Mouse (Mus musculus): Measurements from ENCODE around the gene Arid2. TPM values are rescaled to one million over a fixed set of nuclear protein-coding genes. Genes with fewer than 3 reads are reported as not detected.

Gene Arid2
- total RNA-seq, 2 experiments from 2014 or later, result 13.1 to 13.2 TPM

GRCm38 (mm10) chr15:96332468-96333213 is 45.3 kb downstream of the Arid2 start:
- no peak for TF ChIP-seq CTCF (IDR thresholded peaks at IDR 0.05)
- H3K4me3 ChIP-seq, result no peak overlapping the region
- no peak for DNase-seq
- peak overlapping the region; percentile 8; the same call in 1 of the 2 replicates for H3K27ac ChIP-seq
- intact Hi-C loops (cut with DNase I), result no loop called here

GRCm38 (mm10) chr15:96333350-96333749 is 46.0 kb downstream of the Arid2 start:
- DNase-seq, result no peak
- TF ChIP-seq CTCF (IDR thresholded peaks at IDR 0.05), result no peak
- intact Hi-C loops (cut with DNase I), result no loop called here
- H3K4me3 ChIP-seq, result no peak overlapping the region
- H3K27ac ChIP-seq, result peak overlapping the region; percentile 8; the same call in 1 of the 2 replicates

GRCm38 (mm10) chr15:96340924-96341323 is 53.6 kb downstream of the Arid2 start:
- H3K27ac ChIP-seq, result no peak overlapping the region
- no peak for TF ChIP-seq CTCF (IDR thresholded peaks at IDR 0.05)
- H3K4me3 ChIP-seq, result no peak overlapping the region
- intact Hi-C loops (cut with DNase I), result no loop called here
- DNase-seq, result no peak

GRCm38 (mm10) chr15:96342097-96342496 is 54.8 kb downstream of the Arid2 start:
- no peak for DNase-seq
- Histone ChIP-seq H3K27ac (no peak overlapping the region), H3K4me3 (no peak overlapping the region)
- intact Hi-C loops (cut with DNase I), result no loop called here
- TF ChIP-seq CTCF (IDR thresholded peaks at IDR 0.05), result no peak

GRCm38 (mm10) chr15:96342871-96343270 is 55.6 kb downstream of the Arid2 start:
- intact Hi-C loops (cut with DNase I), result no loop called here
- no peak for TF ChIP-seq CTCF (IDR thresholded peaks at IDR 0.05)
- H3K27ac ChIP-seq, result no peak overlapping the region
- no peak overlapping the region for H3K4me3 ChIP-seq
- DNase-seq, result no peak

GRCm38 (mm10) chr15:96344591-96345285 is 57.4 kb downstream of the Arid2 start:
- H3K27ac ChIP-seq, result no peak overlapping the region
- intact Hi-C loops (cut with DNase I), result no loop called here
- no peak for DNase-seq
- H3K4me3 ChIP-seq, result no peak overlapping the region
- TF ChIP-seq CTCF (IDR thresholded peaks at IDR 0.05), result no peak

GRCm38 (mm10) chr15:96345312-96345849 is 58.1 kb downstream of the Arid2 start:
- no peak overlapping the region for H3K4me3 ChIP-seq
- DNase-seq, result no peak
- intact Hi-C loops (cut with DNase I), result no loop called here
- H3K27ac ChIP-seq, result no peak overlapping the region
- TF ChIP-seq CTCF (IDR thresholded peaks at IDR 0.05), result no peak

GRCm38 (mm10) chr15:96351432-96351831 is 64.1 kb downstream of the Arid2 start:
- intact Hi-C loops (cut with DNase I), result no loop called here
- no peak overlapping the region for H3K4me3 ChIP-seq
- no peak for TF ChIP-seq CTCF (IDR thresholded peaks at IDR 0.05)
- DNase-seq, result no peak
- H3K27ac ChIP-seq, result peak overlapping the region; percentile 53; the same call in 1 of the 2 replicates

GRCm38 (mm10) chr15:96358871-96359270 is 71.6 kb downstream of the Arid2 start:
- no peak overlapping the region for H3K27ac ChIP-seq
- DNase-seq, result no peak
- no peak for TF ChIP-seq CTCF (IDR thresholded peaks at IDR 0.05)
- H3K4me3 ChIP-seq, result no peak overlapping the region
- intact Hi-C loops (cut with DNase I), result no loop called here

GRCm38 (mm10) chr15:96360614-96361013 is 73.3 kb downstream of the Arid2 start:
- DNase-seq, result no peak
- intact Hi-C loops (cut with DNase I), result no loop called here
- no peak for TF ChIP-seq CTCF (IDR thresholded peaks at IDR 0.05)
- H3K27ac ChIP-seq, result no peak overlapping the region
- H3K4me3 ChIP-seq, result no peak overlapping the region

GRCm38 (mm10) chr15:96365351-96365750 is 78.0 kb downstream of the Arid2 start:
- Histone ChIP-seq H3K27ac (no peak overlapping the region), H3K4me3 (no peak overlapping the region)
- DNase-seq, result no peak
- TF ChIP-seq CTCF (IDR thresholded peaks at IDR 0.05), result no peak
- intact Hi-C loops (cut with DNase I), result no loop called here

GRCm38 (mm10) chr15:96366176-96366963 is 79.1 kb downstream of the Arid2 start:
- intact Hi-C loops (cut with DNase I), result no loop called here
- DNase-seq, result no peak
- no peak for TF ChIP-seq CTCF (IDR thresholded peaks at IDR 0.05)
- Histone ChIP-seq H3K27ac (peak overlapping the region; percentile 40; the same call in 1 of the 2 replicates), H3K4me3 (no peak overlapping the region)

Measured in gastrocnemius, adult 2 months (tissue).